Mouse (Mus musculus): ENCODE measurements around the gene Mob3b.

The Mob3b gene

DNA sequence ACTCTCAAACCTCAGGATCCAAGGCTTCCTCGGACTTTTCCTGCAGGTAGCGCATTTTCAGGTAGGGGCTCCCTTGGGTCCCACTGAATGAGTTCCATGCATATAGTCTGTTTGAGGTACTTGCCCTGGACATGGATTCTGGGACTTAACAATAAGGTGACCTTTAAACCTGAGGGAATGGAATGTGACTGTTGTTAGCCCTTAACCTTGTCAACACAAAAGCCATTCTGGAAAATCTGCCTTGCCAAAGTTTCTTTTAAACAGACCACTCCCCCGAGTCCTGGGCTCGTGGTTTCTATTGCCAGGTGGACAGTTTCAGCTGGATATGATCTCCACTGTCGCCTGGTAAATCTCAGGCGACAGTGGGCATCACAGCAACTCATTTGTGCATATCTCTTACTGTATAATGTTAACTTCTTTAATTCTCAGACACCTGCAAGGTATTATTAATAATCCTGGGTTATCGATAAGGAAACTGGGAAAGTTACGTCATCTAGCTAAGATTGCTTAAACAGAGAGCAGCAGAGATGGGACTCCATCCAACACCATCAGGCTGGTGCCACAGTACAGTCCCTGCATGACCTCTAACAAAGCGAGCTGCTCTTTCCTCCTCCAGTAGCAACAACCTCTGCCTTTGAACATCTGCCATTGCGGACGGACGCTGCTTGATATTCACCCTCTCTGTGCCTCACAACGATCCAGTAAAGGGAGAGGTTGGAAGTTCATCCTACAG, 43.6 kb downstream of the Mob3b start:
- no peak for DNase-seq (ENCODE audit: low spot score)

DNA sequence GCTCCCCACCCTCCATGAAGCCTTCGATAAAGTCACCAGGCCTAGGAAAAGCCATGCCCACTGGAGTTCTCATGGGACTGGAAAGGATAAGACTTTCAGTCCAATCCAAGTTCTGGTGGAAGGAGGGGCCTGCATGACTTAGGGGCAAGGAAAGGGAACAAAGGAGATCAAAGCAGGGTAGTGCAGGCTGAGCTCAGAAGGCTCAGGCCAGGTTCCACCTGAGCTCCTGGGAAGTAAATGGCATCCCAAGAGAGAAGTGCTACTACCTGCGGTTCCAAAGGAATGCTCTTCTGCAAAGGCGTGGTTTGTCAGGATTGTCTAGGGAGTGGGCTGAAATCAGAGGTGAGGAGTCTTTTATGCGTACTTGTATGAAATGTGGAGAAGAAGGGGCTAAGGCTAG, 44.8 kb downstream of the Mob3b start:
- no peak for DNase-seq (ENCODE audit: low spot score)

DNA sequence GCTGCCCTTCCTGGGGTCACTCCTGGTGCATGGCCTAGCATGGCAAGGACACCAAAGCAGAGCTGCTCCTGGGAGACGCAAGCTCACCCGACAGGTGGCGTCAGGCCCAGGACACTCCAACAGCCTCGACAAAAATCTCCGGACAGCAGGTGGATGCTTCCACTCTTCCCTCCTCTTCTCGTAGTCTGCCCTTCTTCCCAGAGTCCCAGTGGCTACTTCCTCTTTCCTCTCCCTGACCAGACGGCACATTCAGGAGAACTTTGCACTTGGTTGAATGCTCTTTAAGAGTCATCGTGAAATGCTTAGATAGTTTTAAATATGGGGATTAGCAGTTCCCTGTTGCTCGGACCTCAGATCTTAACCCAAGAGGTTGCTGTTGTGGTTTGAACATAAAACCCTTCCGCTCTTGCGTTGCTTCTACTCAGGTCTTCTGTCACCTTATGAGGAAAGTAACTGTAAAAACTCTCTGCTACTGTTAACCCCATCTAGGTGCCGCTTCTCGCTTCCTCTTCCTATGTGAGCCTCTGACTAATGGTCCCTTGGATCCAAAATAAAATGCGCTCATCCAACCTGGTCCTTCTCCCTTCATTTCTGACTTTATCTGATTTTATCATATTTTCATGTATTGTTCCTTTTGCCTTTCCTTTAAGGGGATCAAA, 52.0 kb downstream of the Mob3b start:
- DNase-seq (ENCODE audit: low spot score), result no peak

DNA sequence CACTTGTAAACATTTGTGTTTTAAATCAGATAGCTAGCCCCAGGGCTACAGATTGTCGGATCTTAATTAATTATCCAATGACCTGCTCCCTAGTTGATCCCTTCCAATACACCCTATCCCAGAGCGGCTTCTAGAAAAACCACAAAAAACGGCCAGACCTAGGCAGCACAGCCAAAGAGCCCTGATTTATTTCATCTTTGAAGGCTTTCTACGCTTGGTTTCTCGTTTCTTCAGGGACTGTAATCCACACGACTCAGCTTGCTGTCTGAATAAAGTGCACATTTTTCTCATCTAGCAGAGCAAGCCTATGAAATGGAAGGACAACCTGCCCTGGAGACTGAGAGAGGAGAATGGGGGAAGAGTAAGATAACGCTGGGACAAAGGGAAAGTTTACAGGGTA, 56.1 kb downstream of the Mob3b start:
- no peak for DNase-seq (ENCODE audit: low spot score)

DNA sequence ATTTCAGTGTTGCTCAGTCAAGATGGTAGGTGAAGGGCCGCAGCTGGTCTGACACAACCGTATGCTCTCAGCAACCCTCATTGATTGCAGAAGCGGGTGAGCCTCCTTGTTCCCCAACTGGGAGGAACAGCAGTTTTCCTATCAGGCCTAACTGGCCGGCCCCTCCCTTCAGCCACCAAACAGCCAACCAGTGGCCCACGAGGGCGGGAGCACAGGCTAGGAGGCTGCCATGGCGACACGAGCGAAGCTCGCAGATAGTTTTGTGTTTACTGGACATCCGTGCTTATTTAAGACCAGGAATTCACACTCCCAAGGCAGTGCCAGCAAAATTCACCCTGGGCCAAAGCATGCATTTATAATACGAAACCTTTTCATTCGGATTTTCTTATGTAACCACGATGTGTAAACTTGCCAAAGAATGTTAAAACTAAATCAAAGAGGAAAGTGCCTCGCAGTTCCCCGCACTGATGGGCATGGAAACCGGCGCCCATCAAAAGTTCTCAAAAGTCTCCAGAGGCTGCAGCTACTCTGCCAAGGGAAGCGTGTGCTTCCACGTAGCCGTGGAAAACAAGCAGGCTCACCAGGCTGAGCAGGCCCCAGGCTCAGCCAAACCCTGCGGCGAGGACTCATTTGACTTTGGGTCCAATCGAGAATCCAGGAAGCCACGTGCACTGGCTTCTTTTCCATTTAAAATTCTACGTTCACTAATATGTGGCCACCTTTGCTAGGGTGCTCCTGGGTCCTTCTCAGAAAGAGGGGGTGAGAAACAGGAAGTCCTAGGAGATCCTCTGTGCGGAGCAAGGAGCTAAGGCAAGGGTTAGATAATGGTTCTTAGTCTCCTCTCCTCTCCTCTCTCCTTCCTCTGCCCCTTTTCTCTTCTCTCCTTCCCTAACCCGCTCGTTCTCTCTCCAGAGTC, 57.2 kb downstream of the Mob3b start:
- DNase-seq (ENCODE audit: low spot score), result peak; percentile 54

- DNase-seq (ENCODE audit: low spot score), result no peak
Measured at GRCm38 (mm10) chr4:35099210-35099864, 57.9 kb downstream of the Mob3b start.

GRCm38 (mm10) chr4:35098552-35098951, 58.7 kb downstream of the Mob3b start:
- DNase-seq (ENCODE audit: low spot score), result no peak

DNA sequence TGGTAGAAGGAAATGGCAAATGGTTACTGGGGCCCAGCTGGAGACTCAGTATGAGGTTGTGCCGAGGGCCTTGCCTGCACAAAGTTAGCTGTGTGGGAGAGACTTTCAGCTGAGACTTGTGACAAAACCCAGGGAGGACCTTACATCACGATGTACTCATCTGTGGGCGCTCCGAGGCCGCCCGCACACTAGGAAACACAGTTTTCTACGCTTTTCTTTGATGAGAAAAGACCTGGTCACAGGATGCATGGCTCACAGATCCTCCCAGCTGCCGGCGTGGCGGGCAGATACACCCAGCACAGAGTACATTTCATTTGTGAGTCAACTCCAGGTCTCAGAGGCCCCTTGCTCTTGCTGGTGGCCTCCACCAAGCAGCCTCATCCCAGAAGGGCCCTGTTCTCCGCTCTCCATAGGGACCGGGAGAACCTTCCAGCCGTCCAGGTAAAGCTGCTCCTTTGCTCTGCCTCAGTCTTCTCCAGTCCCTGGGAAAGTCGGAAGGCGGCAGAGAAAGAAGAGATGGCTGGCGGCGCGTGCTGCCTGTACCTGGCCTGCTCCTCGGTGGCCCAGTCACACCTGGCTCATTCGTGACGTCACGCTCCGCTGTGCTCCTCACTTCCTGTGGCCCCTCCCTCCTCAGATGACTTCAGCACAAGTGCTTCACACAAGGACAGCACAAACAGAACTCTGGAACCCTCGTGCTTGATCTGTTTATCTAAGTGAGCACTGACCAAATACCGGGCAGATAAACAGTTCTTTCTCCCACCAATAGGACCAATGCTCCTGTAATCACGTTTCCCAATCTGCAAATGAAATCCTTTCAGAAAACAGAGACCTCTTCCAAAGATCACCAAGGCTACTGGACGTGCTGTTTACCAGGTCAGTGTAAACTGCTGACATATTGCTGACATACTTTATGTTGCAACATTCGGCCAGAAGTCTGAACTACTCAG, 60.8 kb downstream of the Mob3b start:
- peak; percentile 40 for DNase-seq (ENCODE audit: low spot score)

DNA sequence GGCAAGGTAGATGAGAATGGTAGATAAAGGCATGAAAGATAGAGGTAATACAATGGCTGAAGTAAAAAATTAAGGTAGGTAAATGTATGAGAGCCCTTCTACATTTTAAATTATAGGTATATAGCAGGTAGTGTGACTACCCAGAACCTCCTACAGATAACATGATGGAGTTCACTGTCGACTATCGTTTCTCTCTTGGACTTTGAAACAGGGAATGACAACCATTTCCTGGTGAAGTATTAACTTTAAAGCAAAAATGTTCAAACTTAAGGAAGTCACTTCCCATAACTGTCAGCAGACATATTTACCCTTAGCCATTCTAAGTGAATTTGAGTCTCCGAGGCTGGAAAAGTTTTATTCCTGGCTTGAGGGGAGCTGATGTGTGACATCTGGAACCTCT, 64.8 kb downstream of the Mob3b start:
- DNase-seq (ENCODE audit: low spot score), result no peak

GRCm38 (mm10) chr4:35091157-35091784, 66.0 kb downstream of the Mob3b start:
- DNase-seq (ENCODE audit: low spot score), result no peak

DNA sequence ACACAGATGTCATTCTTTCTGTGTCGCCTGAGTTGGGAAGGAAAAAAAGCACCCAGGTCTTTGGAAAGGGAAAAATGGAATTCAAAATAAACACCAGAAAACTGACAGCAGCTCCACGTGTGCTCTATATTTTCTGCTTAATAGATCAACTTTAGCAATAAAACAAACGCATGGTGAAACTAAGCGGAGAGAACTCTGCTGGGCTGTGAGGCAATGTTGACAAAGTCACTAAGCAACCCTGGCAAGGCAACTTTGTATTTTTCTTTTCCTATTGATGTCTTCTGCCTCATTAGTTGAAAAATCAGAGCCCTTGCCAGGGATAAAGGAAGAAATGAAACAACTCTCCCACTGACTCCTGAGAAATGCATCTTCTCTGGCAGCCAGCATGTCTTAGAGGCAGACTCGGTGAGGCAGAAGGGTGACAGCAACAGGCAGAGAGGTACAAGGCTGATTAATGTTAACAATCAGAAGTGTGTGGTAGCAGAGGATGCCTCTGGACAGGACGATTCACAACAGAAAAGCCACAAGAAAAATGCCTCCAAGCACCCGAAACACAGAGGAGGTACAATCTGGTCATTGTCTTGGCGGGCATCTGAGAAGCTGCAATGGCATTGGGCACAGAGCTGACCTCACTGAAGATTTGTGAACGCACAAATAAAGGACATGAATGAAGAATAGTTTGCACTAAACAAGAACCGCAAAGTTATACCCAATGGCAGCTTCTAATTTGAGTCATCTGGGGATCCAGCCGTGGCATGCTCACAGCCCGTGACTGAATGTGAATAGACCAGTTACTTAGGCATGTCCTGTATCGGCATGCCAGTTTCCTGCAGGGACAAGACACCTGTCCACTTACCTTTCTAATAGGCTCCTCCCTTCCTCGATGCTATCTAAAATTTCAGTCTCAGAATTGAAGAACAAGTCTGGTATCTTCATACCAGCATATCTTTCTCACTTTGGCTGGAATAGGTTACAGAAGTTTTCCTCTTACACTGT, 67.7 kb downstream of the Mob3b start:
- DNase-seq (ENCODE audit: low spot score), result no peak

DNA sequence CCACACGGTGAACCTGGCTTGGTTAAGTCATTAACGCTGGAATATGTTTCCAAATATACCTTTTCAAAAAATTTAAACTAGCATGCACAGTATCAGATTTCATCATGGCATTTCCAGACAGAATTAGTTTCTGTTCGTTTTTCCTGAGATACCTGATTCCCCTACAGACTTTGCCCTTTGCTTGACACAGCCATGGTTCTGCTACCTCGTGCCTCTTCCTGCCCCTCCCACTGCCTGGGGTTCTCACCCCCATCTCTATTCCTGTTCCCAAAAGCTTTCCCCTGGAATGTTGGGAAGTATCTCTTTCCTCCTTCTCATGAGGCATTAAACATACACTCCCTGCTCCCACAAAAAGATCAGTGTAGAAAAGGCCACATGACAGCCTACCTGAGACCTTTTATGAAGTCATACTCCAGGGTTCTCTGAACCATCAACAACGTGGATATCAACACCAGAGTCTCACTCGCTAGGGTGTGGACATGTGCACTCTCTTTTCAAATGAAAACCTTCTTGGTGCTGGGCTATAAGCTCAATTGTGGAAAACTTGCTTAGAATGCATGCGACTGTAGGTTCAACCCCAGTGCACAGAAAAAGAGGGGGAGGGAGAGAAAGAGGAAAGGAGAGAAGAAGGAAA, 71.1 kb downstream of the Mob3b start:
- no peak for DNase-seq (ENCODE audit: low spot score)

GRCm38 (mm10) chr4:35084060-35084459, 73.2 kb downstream of the Mob3b start:
- DNase-seq (ENCODE audit: low spot score), result no peak

DNA sequence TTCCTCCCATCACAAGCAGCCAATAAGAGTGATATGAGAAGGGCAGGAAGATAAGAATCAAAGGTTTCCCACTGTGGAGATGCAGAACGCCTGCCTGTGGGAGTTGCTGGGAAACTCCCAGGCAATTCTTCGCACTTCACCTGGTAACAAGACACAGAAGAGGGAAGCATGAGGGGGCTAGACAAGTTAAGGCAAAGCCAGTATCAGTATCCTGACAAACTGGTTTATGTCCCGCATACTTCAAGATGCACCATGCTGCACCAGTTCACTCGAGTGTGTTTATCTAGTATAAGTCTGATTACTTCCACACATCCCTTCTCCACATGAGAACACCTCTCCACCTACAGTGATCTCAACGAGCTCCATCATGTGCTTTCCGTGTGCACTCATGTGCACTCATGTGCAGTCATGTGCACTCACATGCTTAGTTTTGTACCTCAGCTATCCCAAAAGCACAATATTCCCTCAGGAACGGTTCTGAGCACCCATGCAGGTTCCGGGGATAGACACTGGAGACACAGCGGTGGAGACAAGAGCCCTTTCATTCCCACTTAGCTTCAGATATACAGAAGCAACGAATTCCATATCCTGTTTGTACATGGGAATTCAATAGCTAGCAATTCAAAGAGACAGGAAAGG, 74.7 kb downstream of the Mob3b start:
- DNase-seq (ENCODE audit: low spot score), result no peak

DNA sequence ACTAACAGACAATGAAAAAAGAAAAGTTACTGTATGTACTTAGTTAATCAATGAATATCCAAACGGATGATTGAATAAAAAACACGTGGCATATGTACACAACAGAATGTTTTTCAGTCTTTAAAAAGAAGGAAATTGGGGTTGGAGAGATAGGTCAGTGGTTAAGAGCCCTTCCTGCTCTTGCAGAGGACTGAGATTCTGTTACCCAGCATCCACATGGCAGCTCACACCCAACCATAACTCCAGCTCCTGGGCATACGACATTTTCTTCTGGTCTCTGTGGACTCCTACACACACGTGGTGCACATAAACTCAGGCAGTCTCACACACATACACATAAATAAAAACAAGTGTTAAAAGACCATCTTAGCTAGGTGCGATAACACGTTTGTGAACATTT, 77.0 kb downstream of the Mob3b start:
- DNase-seq (ENCODE audit: low spot score), result no peak

DNA sequence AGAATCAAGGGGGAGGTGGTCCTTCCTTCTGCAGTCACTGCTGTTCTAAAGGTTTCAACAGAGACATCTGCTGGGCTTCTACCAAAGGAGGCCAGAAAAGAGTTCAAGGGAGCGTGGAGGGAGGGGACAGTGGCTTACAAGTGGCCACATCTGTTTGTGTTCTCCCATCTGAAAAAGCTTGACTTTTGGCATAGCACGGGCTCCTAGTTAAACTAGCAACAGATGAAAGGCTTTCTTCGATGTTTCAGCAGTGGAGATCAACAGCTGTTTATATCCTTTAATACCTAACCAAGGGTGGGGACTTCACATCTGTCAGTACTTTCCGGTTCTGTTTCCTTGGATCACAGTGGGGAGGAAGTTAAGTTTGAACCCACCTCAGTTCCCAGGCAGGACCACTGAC, 88.5 kb downstream of the Mob3b start:
- no peak for DNase-seq (ENCODE audit: low spot score)

- no peak for DNase-seq (ENCODE audit: low spot score)
Measured at GRCm38 (mm10) chr4:35066163-35066562, 91.1 kb downstream of the Mob3b start.

DNA sequence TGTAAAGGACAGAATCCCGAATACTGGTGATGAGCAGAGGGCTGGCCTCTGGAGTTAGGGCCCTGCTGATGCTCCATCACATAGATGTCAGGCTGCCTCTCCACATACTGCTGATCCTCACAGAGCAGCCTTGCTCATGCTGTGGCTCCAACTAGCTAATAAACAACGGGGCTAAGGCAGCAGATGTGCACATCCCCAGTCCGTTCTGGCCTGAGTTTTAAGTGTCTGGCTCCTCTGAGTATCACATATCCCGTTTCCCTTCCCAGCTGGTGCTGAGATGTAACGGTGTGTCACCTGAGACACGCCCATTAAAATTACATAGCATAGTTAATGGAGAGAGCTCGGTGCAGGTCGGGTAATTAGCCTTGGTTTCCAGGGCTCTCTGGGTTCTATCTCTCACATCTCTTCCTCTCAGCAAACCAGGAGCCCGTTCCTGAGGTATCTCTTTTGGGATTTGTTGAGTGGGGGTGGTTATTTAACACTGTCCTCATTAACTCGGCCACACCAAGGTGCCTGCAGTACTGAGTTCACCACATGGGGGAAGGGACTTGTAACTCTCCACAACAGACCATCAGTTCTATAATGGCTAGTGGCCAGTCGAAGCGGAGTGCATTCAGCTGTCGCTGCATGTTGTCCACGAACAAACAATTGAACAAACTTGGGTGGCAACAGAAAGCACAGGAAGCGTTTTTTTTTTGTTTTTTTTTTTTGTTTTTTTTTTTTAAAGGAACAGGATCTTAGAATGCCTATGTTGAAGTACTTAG, 92.0 kb downstream of the Mob3b start:
- no peak for DNase-seq (ENCODE audit: low spot score)
